Mouse (Mus musculus): ENCODE measurements around the gene Atp7b.
A peak's percentile ranks its signal among the peaks of the same experiment; 100 is the strongest.

The Atp7b gene

DNA sequence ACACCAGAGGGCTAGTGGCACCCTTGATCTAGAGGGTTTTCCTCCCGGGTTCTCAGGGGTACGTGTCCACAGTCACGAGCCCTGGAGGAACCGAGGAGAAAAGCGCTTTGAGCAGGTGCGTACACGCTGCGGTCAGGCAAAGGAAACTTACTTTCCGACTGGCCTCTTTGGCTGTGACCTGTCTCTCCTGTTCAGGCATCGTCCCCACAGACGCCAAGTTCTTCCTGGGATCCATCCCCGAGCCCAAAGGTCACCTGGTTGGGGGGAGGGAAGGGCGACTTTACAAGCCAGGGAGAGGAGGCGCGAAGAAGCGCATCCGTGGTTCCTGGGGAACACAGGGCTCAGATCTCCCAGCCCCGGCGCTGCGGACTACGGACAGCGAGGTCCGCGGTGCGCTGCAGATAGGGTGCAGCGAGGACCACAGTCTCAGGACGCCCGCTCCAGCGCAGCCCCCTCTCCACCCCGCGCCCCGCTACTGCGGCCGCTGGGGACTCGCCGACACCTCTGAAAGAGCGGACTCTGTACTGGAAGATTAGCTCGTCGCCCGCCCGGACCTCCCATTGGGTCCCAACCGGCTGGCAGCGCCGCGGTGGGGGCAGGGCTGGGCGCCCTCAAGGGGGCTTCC lies at the start of gene Atp7b:
TSS of gene Atp7b (minus strand) at position 485 of the 625 bp plus-strand sequence.
- peak; percentile 71 for DNase-seq

DNA sequence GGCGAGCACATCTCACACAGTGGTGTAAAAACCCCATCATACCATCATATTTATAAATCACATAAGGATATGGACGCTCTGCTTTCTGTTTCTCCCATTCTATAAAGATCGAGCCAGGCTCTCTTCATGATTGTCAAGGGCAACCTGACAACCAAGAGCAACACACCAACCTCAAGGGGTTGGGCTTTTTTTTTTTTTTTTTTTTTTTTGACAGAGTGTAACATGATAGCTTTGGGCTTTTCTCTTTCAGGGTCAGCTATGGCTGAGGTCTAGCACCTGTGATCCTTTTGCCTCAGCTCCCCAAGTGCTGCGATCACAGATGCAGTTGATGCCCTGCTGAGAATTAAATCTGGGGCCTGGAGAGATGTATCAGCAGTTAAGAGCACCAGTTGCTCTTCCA lies 46.9 kb upstream of the Atp7b start:
- no peak for DNase-seq

GRCm38 (mm10) chr8:22091568-22091967 lies 31.5 kb upstream of the Atp7b start:
- DNase-seq: peak; percentile 2

- DNase-seq: no peak
These were observed 29.1 kb upstream of the Atp7b start for GRCm38 (mm10) chr8:22089226-22089625.

DNA sequence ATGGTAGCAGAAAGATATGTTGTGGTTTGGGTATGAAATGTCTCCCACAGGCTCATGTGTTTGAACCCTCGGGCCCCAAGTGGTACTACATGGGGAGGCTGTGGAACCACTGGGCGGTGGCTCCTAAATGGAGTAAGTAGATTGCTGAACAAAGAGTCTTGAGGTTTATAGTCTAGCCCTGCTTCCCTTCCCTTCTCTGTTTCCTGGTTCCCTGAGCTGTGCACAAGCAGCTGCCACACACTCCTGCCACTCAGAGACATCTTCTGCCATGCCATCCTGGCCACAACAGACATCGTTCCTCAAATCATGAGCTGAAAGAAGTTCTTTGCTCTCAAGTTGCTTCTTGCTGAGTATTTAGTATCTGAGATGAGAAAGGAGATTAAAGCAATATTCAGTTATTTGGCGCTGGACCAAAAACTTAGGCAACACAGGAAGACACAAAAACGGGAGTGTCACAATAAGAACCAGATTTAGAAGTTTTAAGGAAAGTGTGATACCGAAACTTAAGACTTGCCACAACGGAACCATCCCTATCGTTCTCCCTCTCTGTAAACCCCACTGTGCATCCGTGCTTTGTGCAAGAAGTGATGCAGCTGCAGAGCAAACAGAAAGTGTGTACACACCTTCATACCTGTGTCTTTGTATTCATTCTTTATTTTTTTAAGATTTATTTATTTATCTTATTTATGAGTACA lies 19.4 kb upstream of the Atp7b start:
- no peak for DNase-seq

DNA sequence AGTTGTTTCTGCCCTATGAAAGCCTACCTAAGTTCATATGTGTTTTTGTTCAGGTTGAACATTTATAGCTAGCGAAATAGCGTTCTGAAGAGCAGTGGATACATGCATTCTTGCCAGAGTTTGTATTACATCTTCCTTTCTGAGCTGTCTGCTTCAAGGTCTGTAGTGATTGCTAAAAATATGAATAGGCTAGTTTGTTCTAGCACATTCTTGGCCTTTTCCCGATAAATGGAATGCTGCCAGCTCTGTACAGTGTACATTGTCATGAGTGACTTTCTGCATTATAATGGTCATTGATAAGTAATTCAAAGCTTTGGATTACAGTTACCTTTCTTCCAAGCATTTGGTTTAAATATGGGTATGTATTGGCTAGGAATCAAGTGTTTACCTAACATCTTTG lies 1.0 kb upstream of the Atp7b start:
- no peak for DNase-seq

DNA sequence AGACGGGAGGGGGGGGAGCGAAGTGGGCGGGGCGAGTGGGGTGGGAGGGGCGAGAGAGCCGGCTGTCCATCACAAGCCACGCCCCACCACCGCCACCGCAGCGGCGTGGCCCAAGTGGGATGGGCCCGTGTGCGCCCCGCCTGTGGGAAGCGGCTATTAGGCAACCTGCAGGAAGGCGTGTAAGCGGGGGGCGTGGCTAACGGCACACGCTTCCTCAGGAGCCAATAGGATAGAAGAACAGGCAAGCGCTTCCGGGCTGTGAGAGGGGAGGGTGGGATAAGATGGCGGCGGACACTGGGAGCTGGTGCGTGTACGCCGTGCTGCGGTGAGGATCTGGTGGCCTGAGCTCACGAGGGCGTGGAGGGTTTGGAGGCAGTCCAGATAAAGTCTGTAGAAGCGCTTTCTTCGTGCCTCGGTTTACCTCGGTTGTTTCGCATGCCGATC lies 363 bp upstream of the Atp7b start, which contains the start of gene Alg11:
TSS of gene Alg11 (plus strand) at position 276 of the 444 bp plus-strand sequence.
- DNase-seq: peak; percentile 98

DNA sequence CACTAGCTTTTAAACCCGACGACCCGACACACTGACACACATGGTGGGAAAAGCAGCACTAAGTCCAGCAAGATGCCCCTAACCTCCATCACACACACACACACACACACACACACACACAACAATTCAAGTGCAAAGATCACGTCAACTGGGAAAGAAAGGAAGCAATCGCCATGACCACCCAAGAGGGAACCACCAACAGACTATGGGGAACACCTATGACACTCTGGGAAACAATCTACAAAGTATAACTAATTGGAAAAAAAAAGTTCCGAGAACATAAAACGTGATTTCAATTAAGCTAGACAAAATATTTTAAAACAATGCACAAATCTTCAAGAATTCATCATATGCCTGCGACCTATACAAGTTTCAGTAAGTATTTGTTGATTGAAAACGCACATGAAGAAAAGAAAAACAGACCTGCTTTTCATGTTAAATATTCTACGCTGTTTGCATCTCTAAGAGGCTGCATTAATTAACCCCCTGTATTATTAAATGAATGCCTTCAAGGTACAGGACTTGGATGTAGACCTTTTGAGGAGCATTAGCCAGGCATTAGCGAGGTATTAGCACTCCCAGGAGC lies 859 bp downstream of the Atp7b start:
- no peak for DNase-seq

DNA sequence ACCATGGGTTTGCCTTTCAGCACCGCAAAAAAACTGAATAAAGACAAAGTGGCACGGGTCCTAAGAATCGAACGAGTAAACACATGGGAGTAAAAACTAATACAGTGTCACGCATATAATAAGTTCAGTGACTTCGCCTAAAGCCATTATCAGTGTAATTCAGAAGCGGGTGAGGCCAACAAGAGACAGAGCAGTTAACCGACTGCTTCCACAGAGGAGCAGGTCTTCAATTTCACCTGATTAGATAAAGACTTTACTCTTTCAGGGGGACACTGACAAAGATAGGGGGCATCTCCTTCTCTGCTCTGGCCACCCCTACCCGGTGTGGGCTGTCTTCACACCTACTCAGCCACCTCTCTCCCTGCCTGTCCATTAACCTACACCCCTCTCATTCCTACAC lies 1.7 kb downstream of the Atp7b start:
- DNase-seq: no peak

- no peak for DNase-seq
These were observed 3.3 kb downstream of the Atp7b start for GRCm38 (mm10) chr8:22056850-22057249.

- no peak for DNase-seq
These were observed 4.6 kb downstream of the Atp7b start for GRCm38 (mm10) chr8:22055492-22055877.

DNA sequence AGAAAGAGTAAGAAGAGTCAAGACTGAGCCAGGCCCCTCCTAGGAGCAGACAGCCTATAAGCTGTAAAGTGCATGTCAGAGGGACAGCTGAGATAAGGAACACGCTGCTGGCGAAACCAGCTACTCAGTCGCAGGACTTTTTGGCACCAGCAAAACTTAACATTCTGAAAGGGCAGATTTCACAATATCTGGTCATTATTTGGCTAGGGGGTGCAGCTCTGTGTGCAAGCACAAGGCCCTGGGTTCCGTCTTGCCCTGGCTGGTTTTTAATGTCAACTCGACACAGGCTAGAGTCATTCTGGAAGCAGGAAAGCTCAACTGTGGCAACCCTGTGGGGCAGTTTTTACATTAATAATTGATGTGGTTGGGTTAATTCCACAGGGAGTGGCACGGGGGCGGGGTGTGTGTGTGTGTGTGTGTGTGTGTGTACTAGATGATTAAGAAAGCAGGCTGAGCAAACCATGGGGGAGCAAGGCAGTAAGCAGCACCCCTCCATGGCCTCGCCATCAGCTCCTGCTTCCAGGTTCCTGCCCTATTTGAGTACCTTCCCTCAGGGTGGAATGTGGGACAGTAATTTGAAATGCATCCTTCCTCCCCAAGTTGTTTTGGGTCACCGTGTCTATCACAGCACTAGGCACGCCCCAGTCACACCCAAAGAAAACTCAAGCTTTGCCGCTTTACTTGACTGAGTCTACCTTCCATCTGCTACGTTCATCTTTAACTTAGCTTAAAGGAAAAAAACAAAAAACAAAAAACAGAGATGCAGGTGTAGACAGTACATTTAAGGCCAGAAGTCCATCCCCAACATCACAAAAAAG lies 5.2 kb downstream of the Atp7b start:
- DNase-seq: no peak

DNA sequence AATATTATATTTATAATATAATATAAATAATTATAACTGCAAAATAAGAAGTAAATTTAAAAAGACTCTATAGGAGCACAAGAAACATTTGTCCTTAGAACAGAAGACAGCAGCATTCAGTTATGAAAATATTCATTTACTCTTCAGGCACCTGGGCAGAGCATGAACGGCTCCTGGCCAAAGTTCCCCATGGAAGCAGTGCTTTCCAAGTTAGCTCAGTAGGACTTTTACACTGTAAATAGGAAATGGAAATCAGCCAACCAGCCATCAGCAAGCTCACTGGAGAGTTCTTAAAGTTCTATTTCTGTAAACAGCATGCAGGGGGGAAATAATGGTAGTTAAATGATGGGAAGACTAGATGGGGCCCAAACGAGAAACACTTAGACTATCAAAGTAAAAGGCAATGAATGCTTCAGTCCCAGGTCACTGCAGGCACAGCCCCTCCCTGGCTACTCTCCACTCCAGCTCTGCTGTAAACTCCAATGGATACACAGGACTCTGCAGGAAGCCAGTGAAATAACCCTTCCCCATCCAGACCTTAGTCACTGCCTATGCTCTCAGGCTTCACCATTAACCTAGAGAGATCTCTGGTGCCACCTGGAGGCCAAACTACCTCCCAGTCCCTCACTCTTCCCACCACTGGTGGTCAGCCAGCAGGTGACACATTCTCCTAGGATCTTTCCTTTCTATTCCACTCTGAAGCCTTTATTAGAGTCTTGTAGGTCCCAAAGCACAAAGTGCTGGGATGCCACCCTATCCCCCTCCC lies 12.2 kb downstream of the Atp7b start:
- peak; percentile 60 for DNase-seq

DNA sequence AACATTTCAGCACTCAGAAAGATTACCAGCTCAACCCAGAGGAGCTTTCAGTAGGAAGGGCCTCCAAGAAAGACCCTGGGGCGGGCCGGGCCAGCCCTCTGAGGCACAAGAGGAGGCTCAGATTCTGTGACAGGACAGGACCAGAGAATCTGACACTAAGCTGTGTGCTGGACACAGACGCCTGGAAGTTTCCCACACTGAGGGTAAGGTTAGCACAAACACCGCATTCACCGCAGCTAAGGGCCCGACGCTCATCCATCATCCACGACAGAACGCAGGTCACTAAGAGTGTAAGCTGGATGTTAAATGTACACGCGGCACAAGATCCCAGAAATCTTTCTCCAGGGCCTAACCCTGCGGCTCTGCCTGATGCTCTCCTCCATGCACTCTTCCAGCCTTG lies 16.4 kb downstream of the Atp7b start:
- no peak for DNase-seq

GRCm38 (mm10) chr8:22042515-22042914 lies 17.6 kb downstream of the Atp7b start:
- no peak for DNase-seq

DNA sequence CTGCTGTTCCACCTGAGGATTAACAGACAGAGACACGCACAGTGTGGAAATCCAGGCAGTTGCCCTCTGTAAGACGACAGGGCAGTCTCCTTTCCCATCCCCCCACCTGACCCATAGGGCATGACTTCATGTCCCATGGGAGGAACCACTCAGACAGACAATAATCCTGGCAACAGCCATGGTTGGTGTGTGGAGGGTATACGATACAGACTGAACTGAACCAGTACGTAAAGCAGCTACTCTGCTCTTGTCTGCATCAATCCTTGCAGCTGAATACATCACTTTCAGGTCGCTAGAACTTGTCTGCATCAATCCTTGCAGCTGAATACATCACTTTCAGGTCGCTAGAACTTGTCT lies 20.0 kb downstream of the Atp7b start:
- DNase-seq: no peak

- no peak for DNase-seq
These were observed 20.5 kb downstream of the Atp7b start for GRCm38 (mm10) chr8:22039468-22040152.

DNA sequence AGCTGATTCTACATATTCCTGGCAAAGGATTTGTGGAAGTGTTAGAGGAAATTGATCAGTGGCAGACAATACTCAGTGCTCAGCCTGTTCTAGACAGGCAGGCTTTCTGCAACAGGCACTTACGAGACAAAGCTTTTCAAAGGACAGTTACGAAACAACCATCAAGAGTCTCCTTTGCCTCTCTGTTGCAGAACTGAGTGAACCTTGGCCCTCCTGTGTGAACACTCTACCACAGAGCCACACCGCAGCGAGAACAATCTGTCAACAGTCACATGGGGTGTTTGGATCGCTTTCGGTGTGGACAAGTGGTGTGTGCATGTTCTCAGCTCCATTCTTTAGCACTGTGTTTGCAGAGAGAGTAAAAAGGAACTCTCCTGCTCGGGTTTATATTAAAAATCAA lies 23.1 kb downstream of the Atp7b start:
- DNase-seq: peak; percentile 16

DNA sequence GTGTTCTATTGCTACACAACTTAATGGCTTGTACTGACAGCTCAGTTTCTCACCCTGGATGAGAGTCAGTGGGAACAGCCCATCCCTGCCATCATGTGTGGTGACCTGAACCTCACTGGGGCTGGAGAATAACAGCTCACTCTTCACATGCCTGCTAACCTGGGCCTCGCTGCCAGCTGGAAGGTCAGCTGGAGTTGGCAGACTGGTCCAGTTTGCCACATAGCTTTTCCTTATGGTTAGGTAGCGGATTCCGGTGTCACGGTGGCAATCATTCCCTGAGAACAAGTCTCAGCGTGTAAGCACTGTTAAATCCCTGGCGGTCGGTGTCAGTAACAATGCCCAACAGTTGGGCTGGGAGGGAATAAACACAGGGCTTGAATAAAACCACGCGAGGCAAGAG lies 24.0 kb downstream of the Atp7b start:
- no peak for DNase-seq

- DNase-seq: no peak
These were observed 29.1 kb downstream of the Atp7b start for GRCm38 (mm10) chr8:22030990-22031389.

DNA sequence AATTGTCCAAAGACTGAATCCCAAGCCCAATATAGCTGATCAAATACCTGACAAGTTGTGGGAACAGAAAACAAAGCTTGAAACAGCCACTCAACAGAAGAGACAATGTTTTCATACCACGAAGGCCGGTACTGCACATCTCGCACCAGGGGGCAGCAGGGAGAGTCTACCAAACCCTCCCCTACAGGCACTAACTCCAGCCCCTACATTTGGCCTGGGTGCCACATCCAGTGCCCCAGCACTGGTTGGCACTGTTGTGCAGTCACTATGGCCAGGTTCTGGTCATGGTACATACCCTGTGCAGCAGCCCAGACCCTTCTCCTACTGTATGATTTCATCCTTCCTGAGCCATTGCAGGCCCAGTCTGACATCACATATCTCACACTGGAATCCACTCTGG lies 31.1 kb downstream of the Atp7b start:
- no peak for DNase-seq

GRCm38 (mm10) chr8:22025241-22025640 lies 34.9 kb downstream of the Atp7b start:
- DNase-seq: no peak

All from kidney, postnatal 14 days (tissue).